Mouse (Mus musculus) heart, postnatal 25 days (tissue): ENCODE data around the gene Rps27rt. TPM values are rescaled to one million over a fixed set of nuclear protein-coding genes. Genes with fewer than 3 reads are reported as not detected.
"Not testable (repeated sequence)": the region's sequence is repeated elsewhere in the genome, so short reads cannot be mapped to it uniquely, and the experiment has no call there.

Experiments
- DNase-seq: peaks from one replicate; pipeline ENCODE4 v3.0.0; 2022; ENCODE audit warnings: low spot score
- intact Hi-C: fragments of 180-260 bp; cut with DNase I; formaldehyde crosslinking; loops from one replicate; pipeline ENCODE4 v1.15.1; 2025
- total RNA-seq, 2 experiments: library from RNA; stranded (reverse); gene quantifications; 2 replicates each; pipeline ENCODE4 v1.2.3; 2021

The Rps27rt gene
- total RNA-seq, 2 experiments from 2014 or later: 15.7 to 22.9 TPM

DNA sequence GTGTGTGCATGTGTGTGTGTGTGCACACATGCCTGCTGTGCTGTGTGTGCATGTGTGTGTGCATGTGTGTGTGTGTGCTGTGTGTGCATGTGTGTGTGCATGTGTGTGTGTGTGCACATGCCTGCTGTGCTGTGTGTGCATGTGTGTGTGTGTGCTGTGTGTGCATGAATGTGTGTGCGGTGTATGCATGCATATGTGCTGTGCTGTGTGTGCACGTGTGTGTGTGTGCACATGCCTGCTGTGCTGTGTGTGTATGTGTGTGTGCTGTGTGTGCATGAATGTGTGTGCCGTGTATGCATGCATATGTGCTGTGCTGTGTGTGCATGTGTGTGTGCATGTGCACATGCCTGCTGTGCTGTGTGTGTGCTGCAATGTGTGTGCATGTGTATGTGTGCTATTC lies 5.5 kb upstream of the Rps27rt start:
- DNase-seq: no peak
- intact Hi-C loops: no loop called here

DNA sequence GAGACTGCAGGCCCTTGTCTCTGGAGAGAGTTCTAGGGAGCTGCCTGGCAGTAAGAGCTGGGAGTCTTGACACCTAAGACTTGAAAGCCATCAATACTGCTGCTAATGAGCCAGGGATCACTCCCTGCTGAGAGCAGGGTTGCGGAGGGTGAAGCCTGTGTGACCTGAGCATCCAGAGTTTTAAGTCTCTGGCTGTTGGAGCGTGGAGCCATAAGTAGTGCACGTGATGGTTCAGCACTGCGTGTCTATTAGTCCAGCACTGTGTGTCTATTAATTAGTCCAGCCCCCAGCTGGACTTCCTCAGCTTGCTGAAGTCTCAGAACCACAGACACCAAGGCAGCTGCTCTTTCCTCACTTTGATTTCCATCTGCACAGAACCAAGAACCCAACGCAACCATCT lies 3.8 kb upstream of the Rps27rt start:
- intact Hi-C loops: no loop called here
- no peak for DNase-seq

DNA sequence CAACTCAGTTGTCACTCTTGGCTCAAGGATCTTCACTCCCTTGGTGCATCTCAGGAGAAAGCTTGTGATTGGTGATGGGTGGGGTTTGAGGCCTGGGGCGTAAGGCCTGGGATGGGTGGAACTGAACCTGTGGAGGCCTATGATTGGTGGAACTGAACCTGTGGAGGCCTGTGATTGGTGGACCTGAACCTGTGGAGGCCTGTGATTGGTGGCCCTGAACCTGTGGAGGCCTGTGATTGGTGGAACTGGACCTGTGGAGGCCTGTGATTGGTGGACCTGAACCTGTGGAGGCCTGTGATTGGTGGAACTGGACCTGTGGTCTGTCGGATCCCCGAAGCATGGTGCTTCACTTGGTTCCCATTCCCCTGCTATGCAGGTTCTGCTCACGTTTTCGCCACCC lies 3.2 kb upstream of the Rps27rt start:
- intact Hi-C loops: no loop called here

GRCm38 (mm10) chr9:114979969-114980368 lies 2.6 kb downstream of the Rps27rt start:
- intact Hi-C loops: no loop called here

More for the DNA sequence above, 3.2 kb upstream of the Rps27rt start:
- no peak for DNase-seq

DNA sequence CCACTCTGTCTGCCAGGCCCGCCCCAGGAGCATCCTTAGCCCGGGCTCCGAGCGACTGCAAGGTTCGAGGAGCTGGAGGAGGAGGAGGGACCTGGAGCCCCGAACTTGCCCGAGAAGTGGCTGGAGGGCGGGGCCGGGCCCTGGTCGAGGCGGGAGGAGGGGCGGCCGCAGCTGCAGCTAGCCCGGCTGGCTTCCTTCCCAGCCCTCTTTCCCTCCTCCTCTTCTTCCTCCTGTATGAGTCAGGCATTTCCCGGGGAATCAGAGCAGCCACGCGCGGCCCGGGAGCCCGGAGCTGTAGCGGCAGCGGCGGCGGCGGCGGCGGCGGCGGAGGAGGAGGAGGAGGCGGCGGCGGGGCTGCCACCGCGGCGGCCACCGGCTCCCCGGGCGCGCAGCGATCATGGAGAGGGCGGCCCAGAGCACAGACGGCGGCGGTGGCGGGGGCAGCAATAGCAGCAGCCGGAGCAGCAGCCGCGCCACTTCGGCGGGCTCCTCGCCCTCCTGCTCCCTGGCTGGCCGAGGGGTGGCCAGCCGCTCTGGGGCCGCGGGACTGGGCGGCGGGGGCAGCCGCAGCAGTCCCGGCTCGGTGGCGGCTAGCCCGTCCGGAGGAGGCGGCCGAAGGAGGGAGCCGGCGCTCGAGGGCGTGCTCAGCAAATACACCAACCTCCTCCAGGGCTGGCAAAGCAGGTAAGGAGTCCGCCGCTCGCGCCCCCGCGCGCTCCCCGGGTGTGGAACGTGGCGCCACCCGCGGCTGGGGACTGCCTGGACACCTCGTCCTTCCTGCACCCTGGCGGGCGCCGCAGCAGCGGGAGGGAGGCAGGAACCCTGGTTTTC lies 4.0 kb downstream of the Rps27rt start, which contains the start of gene Osbpl10:
Gene Osbpl10 (plus strand): TSS at position 289 of the 831 bp plus-strand sequence.
- peak; percentile 71 for DNase-seq
- intact Hi-C loops: no loop called here

More at GRCm38 (mm10) chr9:114979969-114980368, 2.6 kb downstream of the Rps27rt start:
- DNase-seq: no peak

GRCm38 (mm10) chr9:114977461-114978280 lies 4.9 kb downstream of the Rps27rt start:
- no peak for DNase-seq
- intact Hi-C loops: no loop called here

- intact Hi-C loops, DNase-seq: not testable (repeated sequence)
Observed at GRCm38 (mm10) chr9:114966286-114966685, 16.3 kb downstream of the Rps27rt start.

- DNase-seq: no peak
- intact Hi-C loops: no loop called here
Observed at GRCm38 (mm10) chr9:114964093-114964492, 18.4 kb downstream of the Rps27rt start.

- intact Hi-C loops: no loop called here
- no peak for DNase-seq
Observed at GRCm38 (mm10) chr9:114960844-114961243, 21.7 kb downstream of the Rps27rt start.

- intact Hi-C loops: no loop called here
- no peak for DNase-seq
Observed at GRCm38 (mm10) chr9:114960043-114960789, 22.3 kb downstream of the Rps27rt start.

DNA sequence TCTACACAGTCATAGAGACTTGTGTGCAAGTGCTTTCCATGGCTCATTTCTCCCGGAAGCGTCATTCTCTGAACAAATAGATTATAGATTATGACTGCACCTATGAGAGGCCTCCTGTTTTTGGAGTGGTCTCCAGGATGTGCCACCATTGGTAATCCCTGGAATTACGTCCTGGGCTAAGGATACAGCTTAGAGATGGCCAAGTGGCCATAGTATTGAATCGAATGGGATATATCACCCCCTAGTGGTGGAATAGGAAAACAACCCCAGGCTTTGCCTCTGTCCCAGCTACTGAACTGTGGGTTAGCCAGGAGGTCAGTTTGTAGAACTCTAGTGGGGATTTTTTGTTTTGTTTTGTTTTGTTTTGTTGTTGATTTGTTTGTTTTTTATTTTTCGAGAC lies 25.6 kb downstream of the Rps27rt start:
- no peak for DNase-seq
- intact Hi-C loops: loop anchor here (1.0 to 5.0 kb wide), 3 partner anchors 44 to 205 kb away; no protein-coding TSS in a partner anchor

DNA sequence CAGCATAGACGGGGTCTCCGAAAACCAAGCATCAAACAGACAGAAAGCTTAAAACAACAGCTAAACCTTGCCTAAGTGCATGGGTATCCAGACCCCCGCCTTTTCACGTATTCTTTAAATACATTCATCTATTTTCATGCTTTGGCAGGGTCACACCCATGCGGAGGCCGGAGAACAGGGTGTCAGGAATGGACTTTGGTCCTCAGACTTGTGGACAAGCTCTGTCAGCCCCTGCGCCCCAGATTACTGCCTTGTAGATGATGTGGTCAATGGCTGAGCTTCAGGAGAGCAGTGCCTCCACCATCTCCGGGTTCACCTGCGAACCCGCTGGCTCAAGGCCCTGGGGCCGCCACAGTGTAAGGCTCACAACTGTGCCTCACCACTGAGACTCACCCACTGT lies 27.2 kb downstream of the Rps27rt start:
- no peak for DNase-seq
- intact Hi-C loops: loop anchor here (2.0 to 5.0 kb wide), 2 partner anchors 21 to 203 kb away; no protein-coding TSS in a partner anchor

- no peak for DNase-seq
- intact Hi-C loops: no loop called here
Observed at GRCm38 (mm10) chr9:114952866-114953265, 29.7 kb downstream of the Rps27rt start.

DNA sequence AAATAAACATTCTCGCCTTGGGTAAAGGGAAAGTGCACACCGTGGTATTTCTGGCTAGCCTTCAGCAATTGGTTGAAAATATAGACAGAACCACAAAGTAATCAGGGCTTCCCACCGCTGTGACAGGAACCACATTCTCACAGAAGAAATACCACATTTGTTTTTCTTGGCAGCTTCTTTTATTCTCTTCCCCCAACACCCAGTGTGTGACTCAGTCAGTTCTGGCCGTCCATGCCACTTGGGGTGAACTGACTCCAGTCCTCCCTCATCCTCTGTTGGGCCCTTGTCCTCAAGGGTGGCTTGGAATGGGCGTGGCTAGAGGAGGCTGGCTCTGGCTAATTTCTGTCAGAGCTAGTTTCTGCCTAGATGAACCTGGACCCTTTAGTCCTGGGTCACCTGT lies 34.1 kb downstream of the Rps27rt start:
- intact Hi-C loops: no loop called here
- peak; percentile 23 for DNase-seq

- DNase-seq: no peak
- intact Hi-C loops: no loop called here
Observed at GRCm38 (mm10) chr9:114945576-114945975, 37.0 kb downstream of the Rps27rt start.

DNA sequence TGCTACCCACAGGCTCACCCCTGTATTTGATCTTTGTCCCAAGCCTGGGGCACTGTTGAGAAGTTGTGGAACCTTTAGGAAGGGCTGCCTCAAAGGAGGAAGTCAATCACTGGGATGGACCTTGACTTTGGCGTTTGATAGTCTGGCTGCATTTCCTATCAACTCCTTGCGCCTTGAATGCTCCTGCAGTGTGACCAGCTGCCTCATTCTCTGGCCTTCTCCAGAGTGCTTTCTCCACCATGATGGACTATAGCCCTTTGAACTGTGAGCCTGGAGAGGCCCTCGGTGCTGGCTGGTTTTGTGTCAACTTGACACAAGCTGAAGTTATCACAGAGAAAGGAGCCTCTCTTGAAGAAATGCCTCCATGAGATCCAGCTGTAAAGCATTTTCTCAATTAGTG lies 37.9 kb downstream of the Rps27rt start:
- no peak for DNase-seq
- intact Hi-C loops: no loop called here

DNA sequence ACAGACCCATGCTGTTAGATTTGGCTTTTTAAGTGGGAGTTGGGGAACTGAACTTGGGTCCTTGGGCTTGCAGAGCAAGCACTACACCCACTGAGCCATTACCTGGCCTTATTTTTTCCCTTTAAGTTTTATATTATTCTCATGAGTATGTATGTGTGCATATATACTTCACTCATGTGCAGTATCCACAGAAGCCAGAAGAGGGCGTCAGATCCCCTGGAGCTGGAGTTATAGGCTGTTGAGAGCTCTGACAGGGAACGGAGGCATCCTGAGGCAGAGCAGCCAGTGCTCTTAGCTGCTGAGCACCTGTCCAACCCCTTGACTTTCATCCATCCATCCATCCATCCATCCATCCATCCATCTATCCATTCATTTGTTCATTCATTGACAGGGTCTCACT lies 45.9 kb downstream of the Rps27rt start:
- intact Hi-C loops: loop anchor here (10.0 kb wide), 1 partner anchor 292 kb away; the partner anchor contains the start of gene Cnot10
- no peak for DNase-seq

DNA sequence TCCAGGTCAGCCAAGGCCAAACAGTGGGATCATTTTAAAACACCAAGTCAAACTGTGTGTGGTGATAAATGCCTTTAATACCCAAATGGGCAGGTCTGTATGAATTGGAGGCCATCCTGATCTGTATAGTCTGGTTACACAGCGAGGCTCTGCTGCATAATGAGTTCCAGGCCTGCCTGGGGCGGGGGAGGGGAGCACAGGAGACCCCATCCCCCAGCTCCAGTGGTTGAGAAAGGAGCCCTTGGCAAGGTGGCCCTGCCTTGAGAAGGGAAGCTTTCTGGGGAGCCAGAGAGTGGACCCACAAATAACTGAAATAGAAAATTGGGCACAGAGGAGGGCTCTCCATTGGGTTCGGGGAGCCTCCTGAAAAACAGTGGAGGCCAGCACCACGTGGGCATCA lies 47.2 kb downstream of the Rps27rt start:
- intact Hi-C loops: loop anchor here (2.0 to 10.0 kb wide), 2 partner anchors 19 to 291 kb away; partner anchors contain the start of gene Cnot10
- DNase-seq: no peak

- intact Hi-C loops: loop anchor here (2.0 to 10.0 kb wide), 2 partner anchors 21 to 289 kb away; partner anchors contain the start of gene Cnot10
- DNase-seq: no peak
Observed at GRCm38 (mm10) chr9:114934231-114934630, 48.3 kb downstream of the Rps27rt start.

DNA sequence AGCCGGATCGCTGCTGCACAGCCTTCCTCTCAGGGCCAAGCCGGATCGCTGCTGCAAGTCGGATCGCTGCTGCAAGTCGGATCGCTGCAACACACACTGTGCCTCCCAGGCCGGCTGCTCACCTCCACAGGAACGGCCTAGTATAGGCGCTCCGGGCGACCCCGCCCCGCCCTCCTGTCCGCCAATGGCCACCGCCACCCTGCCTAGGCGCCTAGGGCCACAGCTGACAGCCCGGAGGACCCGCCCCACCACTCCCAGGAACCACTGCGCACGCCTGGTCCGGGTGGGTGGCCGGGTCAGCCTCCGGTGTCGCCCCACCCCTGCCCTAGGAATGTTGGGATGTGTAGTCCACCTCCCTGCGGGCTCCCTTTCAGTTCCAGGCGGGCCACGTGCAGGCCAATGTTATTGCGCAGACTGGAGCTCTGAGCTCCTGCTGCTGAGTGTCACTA lies 48.8 kb downstream of the Rps27rt start, which contains the start of gene Gpd1l:
Gene Gpd1l (minus strand): TSS at position 265 of the 449 bp plus-strand sequence.
- peak; percentile 97 for DNase-seq
- intact Hi-C loops: loop anchor here (2.0 to 10.0 kb wide), 2 partner anchors 21 to 289 kb away; partner anchors contain the start of gene Cnot10
